Mouse (Mus musculus) central nervous system, embryonic 18 days (tissue): ENCODE measurements around the gene Rilp. TPM values are rescaled to one million over a fixed set of nuclear protein-coding genes. Genes with fewer than 3 reads are reported as not detected.

Experiments used
- polyA plus RNA-seq: library from polyadenylated mRNA; depleted of rRNA; stranded (reverse); fragments of >200 nt; gene quantifications from 2 replicates; pipeline ENCODE4 v1.2.3, GENCODE M21; 2012; rRNA removed

Gene Rilp
- polyA plus RNA-seq: 1.6 and 2.2 TPM in 2 replicates

DNA sequence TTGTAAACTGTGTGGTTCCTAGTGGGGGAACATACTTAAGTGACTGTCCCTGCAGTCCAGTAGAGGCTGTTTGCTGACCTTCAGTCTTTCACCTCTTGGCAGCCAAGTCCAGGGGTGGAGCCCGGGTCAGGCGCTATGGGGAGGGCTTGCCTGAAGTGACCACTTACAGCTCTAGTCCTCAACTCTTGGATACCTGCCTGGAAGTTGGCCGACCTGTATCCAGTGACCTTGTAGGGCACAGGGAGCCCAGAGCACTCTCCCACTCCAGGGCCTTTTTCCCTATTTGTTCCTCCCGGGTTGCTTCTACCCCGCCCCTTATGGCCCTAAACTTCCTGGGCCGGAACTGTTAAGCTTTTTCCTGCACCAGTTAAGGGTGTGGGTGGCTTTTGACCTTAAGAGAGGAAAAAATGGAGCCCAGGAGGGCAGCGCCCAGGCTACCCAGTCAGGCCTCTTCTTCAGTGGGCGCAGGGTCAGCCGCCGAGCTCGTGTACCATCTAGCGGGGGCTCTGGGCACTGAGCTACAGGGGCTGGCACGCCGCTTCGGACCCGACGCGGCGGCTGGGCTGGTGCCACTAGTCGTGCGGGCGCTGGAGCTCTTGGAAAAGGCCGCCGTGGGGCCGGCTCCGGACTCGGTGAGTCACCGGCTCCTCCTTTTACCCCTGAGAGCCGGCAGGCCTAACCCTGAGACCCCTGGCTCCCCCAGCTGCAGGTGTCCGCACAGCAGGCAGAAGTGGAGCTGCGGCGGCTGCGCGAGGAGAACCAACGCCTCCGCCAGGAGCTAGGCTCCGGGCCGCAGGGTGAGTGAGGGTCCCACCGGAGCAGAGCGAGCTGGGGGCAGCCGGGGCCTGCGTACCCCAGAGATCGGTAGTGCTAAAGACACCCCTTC, at the start of gene Rilp:
Rilp (plus strand) TSS at position 354 of the 886 bp plus-strand sequence.

DNA sequence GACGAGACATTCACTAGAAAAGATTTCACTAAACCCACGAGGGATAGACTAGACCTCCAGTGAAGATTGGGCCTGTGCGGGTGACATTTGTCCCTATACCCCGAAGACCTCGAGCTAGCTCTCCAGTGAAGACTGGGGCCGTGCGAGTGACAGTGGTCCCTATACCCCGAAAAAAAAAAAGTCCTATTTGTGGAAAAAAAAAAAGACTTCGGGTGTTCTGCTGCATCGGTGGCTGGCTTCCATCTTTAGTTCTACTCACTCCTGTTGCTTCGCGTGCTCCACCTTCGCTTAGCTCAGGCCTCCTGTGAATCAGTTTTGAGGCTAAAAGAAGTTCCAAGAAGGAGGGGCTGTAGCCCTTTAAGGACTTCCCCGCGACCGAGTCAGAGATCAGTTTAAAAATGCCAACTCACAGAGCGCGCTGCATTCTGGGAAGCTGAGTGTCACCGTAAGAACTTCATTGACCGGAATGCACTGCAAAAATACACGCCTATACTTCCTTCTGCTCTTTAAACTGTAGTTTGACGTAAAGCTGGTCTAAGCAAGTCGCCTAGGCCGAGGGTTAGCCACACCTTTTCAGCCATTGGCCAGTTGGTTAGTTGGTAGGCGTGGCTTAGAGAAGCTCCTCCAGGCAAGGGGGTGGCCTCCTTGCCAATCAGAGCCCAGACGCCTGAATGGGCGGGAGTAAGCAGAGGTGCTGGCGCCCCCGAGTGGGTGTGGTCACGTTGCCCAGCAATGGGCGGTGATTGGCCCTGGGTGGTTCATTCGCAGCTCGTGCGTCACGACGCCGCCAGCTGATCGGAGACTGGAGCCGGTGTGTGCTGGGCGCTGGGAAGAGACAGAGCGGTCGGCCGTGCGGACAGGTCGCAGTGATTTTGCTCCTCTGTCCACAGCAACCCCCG, 48.8 kb upstream of the Rilp start, which contains the start of gene Tlcd2:
Tlcd2 (plus strand) TSS at position 872 of the 899 bp plus-strand sequence.

DNA sequence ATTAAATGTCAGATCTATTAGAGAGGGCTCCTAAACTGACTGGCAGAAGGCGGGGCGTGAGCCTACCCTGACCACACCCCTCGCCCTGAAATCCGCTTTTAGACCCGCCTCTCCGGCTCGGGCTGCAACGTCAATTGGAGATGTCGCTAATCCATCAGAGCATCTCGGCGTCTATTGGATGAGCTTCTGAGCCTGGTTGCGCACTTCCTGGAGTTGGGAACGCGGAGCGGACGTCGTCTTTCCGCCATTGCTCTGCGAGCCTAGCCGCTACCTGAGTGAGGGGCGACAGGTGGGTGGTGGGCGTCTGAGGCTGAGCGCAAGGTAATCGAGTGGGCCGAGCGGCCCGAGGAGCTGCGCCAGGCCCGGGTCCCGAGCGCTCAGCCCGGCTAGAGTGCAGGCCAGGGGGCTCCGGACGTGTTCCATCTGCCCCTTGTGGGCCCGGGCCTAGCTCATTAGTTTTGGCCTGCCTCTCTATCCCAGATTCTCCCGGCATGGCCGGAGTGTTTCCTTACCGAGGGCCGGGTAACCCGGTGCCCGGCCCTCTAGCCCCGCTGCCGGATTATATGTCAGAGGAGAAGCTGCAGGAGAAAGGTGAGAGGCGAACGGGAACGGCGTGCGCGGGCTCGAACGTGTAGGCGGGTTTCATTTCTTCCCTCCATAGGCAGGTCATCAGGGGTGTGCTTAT, 23.2 kb upstream of the Rilp start, which contains the start of gene Prpf8:
Prpf8 (plus strand) TSS at position 216 of the 685 bp plus-strand sequence.

DNA sequence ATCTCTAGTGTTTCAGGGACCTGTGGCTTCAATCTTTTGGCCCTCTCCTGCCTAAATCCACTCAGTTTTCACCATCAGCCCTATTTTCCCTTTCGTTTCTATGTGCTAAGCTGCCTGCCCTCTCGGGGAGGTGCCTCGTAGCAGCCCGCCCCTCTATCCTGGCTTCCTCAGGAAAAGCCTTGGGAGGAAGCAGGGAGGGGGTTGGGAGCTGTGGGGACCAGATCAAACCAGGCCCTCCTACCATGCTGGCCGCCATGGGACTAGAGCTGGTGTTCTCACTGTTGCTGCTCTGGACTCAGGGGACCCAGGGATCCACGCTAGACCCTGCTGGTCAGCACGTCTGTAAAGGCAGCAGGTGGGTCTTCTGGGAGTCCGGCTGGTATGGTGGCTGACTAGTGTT, 3.4 kb downstream of the Rilp start, which contains the start of gene Scarf1:
Scarf1 (plus strand) TSS at position 205 of the 400 bp plus-strand sequence.

DNA sequence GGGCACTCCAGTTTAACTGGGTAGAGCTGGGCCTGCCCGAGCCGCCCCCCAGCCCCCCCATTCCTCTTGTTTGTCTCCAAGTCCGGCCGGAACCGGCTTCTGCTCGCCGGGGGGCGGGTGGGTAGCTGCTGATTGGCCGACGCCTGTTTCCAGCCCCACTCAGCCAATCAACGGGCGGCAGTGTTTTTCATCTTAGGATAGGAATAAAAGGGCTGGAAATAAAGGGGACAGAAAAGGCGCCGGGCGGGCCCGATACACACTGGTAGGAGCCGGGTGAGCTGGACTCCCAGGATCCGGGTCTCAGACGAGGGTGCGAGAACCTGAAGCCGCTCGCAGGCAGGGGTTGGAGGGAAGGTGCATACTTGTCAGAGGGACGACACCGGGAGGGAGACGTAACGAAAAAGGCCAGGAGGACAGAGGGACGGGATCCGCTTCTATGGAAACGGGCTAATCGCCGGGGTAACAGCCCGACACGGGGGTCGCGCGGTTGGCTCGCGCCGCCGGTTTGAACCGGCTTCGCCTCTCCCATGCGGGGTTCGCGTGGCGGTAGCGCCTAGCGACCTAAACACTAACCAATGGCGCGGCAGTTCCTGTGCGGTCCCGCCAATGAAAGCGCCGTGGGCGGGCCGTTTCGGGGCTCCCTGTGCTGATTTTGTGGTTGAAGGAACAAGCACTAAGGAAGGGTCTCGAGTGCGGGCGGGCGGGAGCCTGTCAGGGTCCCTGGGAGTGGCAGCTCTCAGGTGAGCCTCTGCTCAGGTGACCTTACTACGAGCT, 21.8 kb downstream of the Rilp start, which contains the start of gene Slc43a2:
Slc43a2 (plus strand) TSS at position 226 of the 774 bp plus-strand sequence.

Other genes with a start within 250 kb of the Rilp start
- gene Rpa1, start 161.8 kb upstream of the Rilp start, polyA plus RNA-seq: 32.6 and 33.6 TPM in 2 replicates
- gene Smyd4, start 161.7 kb upstream of the Rilp start, polyA plus RNA-seq: 10.7 and 11.0 TPM in 2 replicates
- 11.1 and 24.4 TPM in 2 replicates for gene Serpinf1, start 87.4 kb upstream of the Rilp start, polyA plus RNA-seq
- 0.10 and 0.17 TPM in 2 replicates for gene Serpinf2, start 70.5 kb upstream of the Rilp start, polyA plus RNA-seq
- gene Wdr81, start 55.4 kb upstream of the Rilp start, polyA plus RNA-seq: 8.5 and 9.2 TPM in 2 replicates
- gene Tlcd2, start 48.4 kb upstream of the Rilp start, polyA plus RNA-seq: 0.54 and 0.78 TPM in 2 replicates
- 112 and 116 TPM in 2 replicates for gene Prpf8, start 23.3 kb upstream of the Rilp start, polyA plus RNA-seq
- 3.5 and 3.6 TPM in 2 replicates for gene Scarf1, start 3.4 kb downstream of the Rilp start, polyA plus RNA-seq
- 20.9 and 21.9 TPM in 2 replicates for gene Slc43a2, start 21.6 kb downstream of the Rilp start, polyA plus RNA-seq
- 155 and 157 TPM in 2 replicates for gene Pitpna, start 78.0 kb downstream of the Rilp start, polyA plus RNA-seq
- gene Inpp5k, start 120.9 kb downstream of the Rilp start, polyA plus RNA-seq: 59.9 and 63.8 TPM in 2 replicates
- gene Myo1c, start 140.4 kb downstream of the Rilp start, polyA plus RNA-seq: 23.7 and 25.9 TPM in 2 replicates
- 83.2 and 89.4 TPM in 2 replicates for gene Crk, start 169.2 kb downstream of the Rilp start, polyA plus RNA-seq
- 1,397 and 1,405 TPM in 2 replicates for gene Ywhae, start 222.8 kb downstream of the Rilp start, polyA plus RNA-seq